Mouse (Mus musculus) lung, embryonic 15.5 days (tissue): Measurements from ENCODE around the gene Cryba1. TPM values are rescaled to one million over a fixed set of nuclear protein-coding genes. Genes with fewer than 3 reads are reported as not detected.

Experiments used
- ATAC-seq: fragments of 200-750 bp; cut with Nextera tagmentation; 2 replicates; pipeline ENCODE4 v1.8.0; 2017; ENCODE audit warnings: moderate number of reproducible peaks, borderline replicate concordance; ENCODE audit not compliant: low FRiP score, low TSS enrichment; ENCODE audit errors: extremely low read depth
- H3K27ac ChIP-seq: fragments of 300-500 bp; sonication (generic); 2 replicates; pipeline ENCODE4 v1.5.1; 2015; ENCODE audit warnings: moderate library complexity, mild to moderate bottlenecking, inconsistent platforms
- H3K27me3 ChIP-seq: fragments of 300-500 bp; sonication (generic); 2 replicates; pipeline ENCODE4 v1.6.1; 2015; ENCODE audit warnings: inconsistent platforms
- H3K36me3 ChIP-seq: fragments of 300-500 bp; sonication (generic); 2 replicates; pipeline ENCODE4 v1.6.1; 2015; ENCODE audit warnings: inconsistent platforms
- H3K4me1 ChIP-seq: fragments of 300-500 bp; sonication (generic); 2 replicates; pipeline ENCODE4 v1.6.1; 2015; ENCODE audit warnings: inconsistent platforms
- H3K4me2 ChIP-seq: fragments of 300-500 bp; sonication (generic); 2 replicates; pipeline ENCODE4 v1.6.1; 2015; ENCODE audit warnings: inconsistent platforms, mild to moderate bottlenecking, moderate library complexity
- H3K4me3 ChIP-seq: fragments of 300-500 bp; sonication (generic); 2 replicates; pipeline ENCODE4 v1.5.1; 2015; ENCODE audit warnings: mild to moderate bottlenecking, inconsistent platforms
- H3K9ac ChIP-seq: fragments of 300-500 bp; sonication (generic); 2 replicates; pipeline ENCODE4 v1.6.1; 2015; ENCODE audit warnings: inconsistent platforms
- H3K9me3 ChIP-seq: fragments of 300-500 bp; sonication (generic); 2 replicates; pipeline ENCODE4 v1.6.1; 2016; ENCODE audit warnings: inconsistent platforms
- WGBS: fragments of 180-500 bp; shearing (Covaris S2); methylation state at CpG from one replicate; pipeline ENCODE4 v1.1.7; 2015; 5-methylcytosine and 5-hydroxymethylcytosine counted together
- polyA plus RNA-seq: library from polyadenylated mRNA; unstranded; fragments of >200 nt; fragmentation: Nextera tagmentation; extraction: Ambion mirVana; gene quantifications from 2 replicates; pipeline ENCODE4 v1.2.1, GENCODE M21; 2015

Gene Cryba1
- polyA plus RNA-seq, 1 experiment from 2014 or later: not detected

- Histone ChIP-seq H3K27me3 (no peaks in the 10 kb centered on the region), H3K27ac (no peak overlapping the region), H3K4me3 (no peak overlapping the region), H3K9me3 (no peaks in the 10 kb centered on the region), H3K4me2 (no peak overlapping the region), H3K9ac (no peak overlapping the region), H3K4me1 (no peaks in the 10 kb centered on the region), H3K36me3 (peaks cover 24% of the 10 kb centered on the region)
- 61% methylated on average over 3 of the region's 3 CpGs for WGBS
- no peak for ATAC-seq
These were observed 16.0 kb downstream of the Cryba1 start for GRCm38 (mm10) chr11:77709039-77709438.

- no peaks in the 10 kb centered on the region for H3K4me1 ChIP-seq
- H3K9ac ChIP-seq: no peak overlapping the region
- peaks cover 37% of the 10 kb centered on the region for H3K36me3 ChIP-seq
- no peak overlapping the region for H3K4me3 ChIP-seq
- no peak overlapping the region for H3K4me2 ChIP-seq
- no peaks in the 10 kb centered on the region for H3K27me3 ChIP-seq
- H3K27ac ChIP-seq: no peak overlapping the region
- H3K9me3 ChIP-seq: no peaks in the 10 kb centered on the region
- ATAC-seq: no peak
- WGBS: 89% methylated on average over 3 of the region's 3 CpGs
These were observed 19.2 kb downstream of the Cryba1 start for GRCm38 (mm10) chr11:77705920-77706319.

- no peak overlapping the region for H3K9ac ChIP-seq
- no peak overlapping the region for H3K27ac ChIP-seq
- H3K4me2 ChIP-seq: no peak overlapping the region
- peaks cover 57% of the 10 kb centered on the region for H3K36me3 ChIP-seq
- H3K9me3 ChIP-seq: no peaks in the 10 kb centered on the region
- 65% methylated on average over 2 of the region's 2 CpGs for WGBS
- H3K4me1 ChIP-seq: peaks cover 9% of the 10 kb centered on the region; the same call in 1 of the 2 replicates
- no peak for ATAC-seq
- no peak overlapping the region for H3K4me3 ChIP-seq
- H3K27me3 ChIP-seq: no peaks in the 10 kb centered on the region
These were observed 27.9 kb downstream of the Cryba1 start for GRCm38 (mm10) chr11:77697232-77697631.

GRCm38 (mm10) chr11:77693026-77693425, 32.1 kb downstream of the Cryba1 start:
- H3K4me3 ChIP-seq: no peak overlapping the region
- peaks cover 17% of the 10 kb centered on the region for H3K4me1 ChIP-seq
- H3K9me3 ChIP-seq: no peaks in the 10 kb centered on the region
- no peak overlapping the region for H3K4me2 ChIP-seq
- H3K9ac ChIP-seq: no peak overlapping the region
- 98% methylated on average over 3 of the region's 3 CpGs for WGBS
- ATAC-seq: no peak
- H3K27me3 ChIP-seq: no peaks in the 10 kb centered on the region
- no peak overlapping the region for H3K27ac ChIP-seq
- H3K36me3 ChIP-seq: peaks cover 47% of the 10 kb centered on the region

- Histone ChIP-seq H3K27me3 (no peaks in the 10 kb centered on the region), H3K9ac (peak overlapping the region; percentile 91), H3K4me2 (peak overlapping the region; percentile 57), H3K4me1 (peaks cover 12% of the 10 kb centered on the region), H3K9me3 (no peaks in the 10 kb centered on the region), H3K36me3 (peaks cover 13% of the 10 kb centered on the region), H3K4me3 (peak overlapping the region; percentile 94), H3K27ac (peak overlapping the region; percentile 97)
- WGBS: 0% methylated on average over 38 of the region's 40 CpGs
- no peak for ATAC-seq
These were observed 37.4 kb downstream of the Cryba1 start for GRCm38 (mm10) chr11:77687541-77688131.

- ATAC-seq: peak; percentile 32
- under 1% methylated on average over 49 of the region's 76 CpGs for WGBS
- H3K9ac ChIP-seq: peak overlapping the region; percentile 91
These were observed 38.1 kb downstream of the Cryba1 start for GRCm38 (mm10) chr11:77686841-77687540.

GRCm38 (mm10) chr11:77686346-77686840, 38.7 kb downstream of the Cryba1 start:
- peak overlapping the region; percentile 97 for H3K27ac ChIP-seq
- peak overlapping the region; percentile 51 for H3K4me2 ChIP-seq
- H3K4me1 ChIP-seq: peaks cover 8% of the 10 kb centered on the region
- WGBS: 0% methylated on average over 25 of the region's 30 CpGs
- H3K27me3 ChIP-seq: no peaks in the 10 kb centered on the region
- H3K9ac ChIP-seq: peak overlapping the region; percentile 91
- no peaks in the 10 kb centered on the region for H3K9me3 ChIP-seq
- peaks cover under 1% of the 10 kb centered on the region for H3K36me3 ChIP-seq
- H3K4me3 ChIP-seq: peak overlapping the region; percentile 94
- ATAC-seq: peak; percentile 43

More at GRCm38 (mm10) chr11:77686841-77687540, 38.1 kb downstream of the Cryba1 start:
- Histone ChIP-seq H3K4me1 (peaks cover 8% of the 10 kb centered on the region), H3K36me3 (peaks cover 7% of the 10 kb centered on the region), H3K4me3 (peak overlapping the region; percentile 94), H3K27ac (peak overlapping the region; percentile 97), H3K9me3 (no peaks in the 10 kb centered on the region), H3K4me2 (peak overlapping the region; percentile 57), H3K27me3 (no peaks in the 10 kb centered on the region)

- Histone ChIP-seq H3K4me2 (peak within 1 kb of the TSS; percentile 51), H3K27me3 (no peaks in the 10 kb centered on the region), H3K9ac (peak within 1 kb of the TSS; percentile 91), H3K36me3 (no peaks in the 10 kb centered on the region), H3K4me1 (peaks cover 8% of the 10 kb centered on the region), H3K9me3 (no peaks in the 10 kb centered on the region), H3K27ac (peak within 1 kb of the TSS; percentile 97), H3K4me3 (peak within 1 kb of the TSS; percentile 94)
- WGBS: 1% methylated on average over 38 of the region's 38 CpGs
- peak; percentile 98 for ATAC-seq
These were observed 39.5 kb downstream of the Cryba1 start, which contains the start of gene Nufip2 for GRCm38 (mm10) chr11:77685383-77686265. TSS of gene Nufip2 (plus strand) at chr11:77686155.

- Histone ChIP-seq H3K36me3 (no peaks in the 10 kb centered on the region), H3K4me1 (peaks cover 8% of the 10 kb centered on the region), H3K9ac (no peak overlapping the region), H3K27me3 (no peaks in the 10 kb centered on the region), H3K27ac (no peak overlapping the region), H3K4me2 (no peak overlapping the region), H3K4me3 (no peak overlapping the region), H3K9me3 (no peaks in the 10 kb centered on the region)
- 59% methylated on average over 2 of the region's 2 CpGs for WGBS
- no peak for ATAC-seq
These were observed 40.2 kb downstream of the Cryba1 start for GRCm38 (mm10) chr11:77684896-77685295.

GRCm38 (mm10) chr11:77680018-77680417, 45.1 kb downstream of the Cryba1 start:
- Histone ChIP-seq H3K4me2 (no peak overlapping the region), H3K4me1 (no peaks in the 10 kb centered on the region), H3K4me3 (no peak overlapping the region), H3K36me3 (no peaks in the 10 kb centered on the region), H3K27ac (no peak overlapping the region), H3K9ac (no peak overlapping the region), H3K9me3 (no peaks in the 10 kb centered on the region), H3K27me3 (no peaks in the 10 kb centered on the region)
- no peak for ATAC-seq
- 20% methylated on average over 2 of the region's 2 CpGs for WGBS

GRCm38 (mm10) chr11:77673428-77673991, 51.6 kb downstream of the Cryba1 start:
- Histone ChIP-seq H3K4me3 (no peak overlapping the region), H3K4me1 (no peaks in the 10 kb centered on the region), H3K9me3 (no peaks in the 10 kb centered on the region), H3K9ac (no peak overlapping the region), H3K27ac (no peak overlapping the region), H3K4me2 (no peak overlapping the region), H3K36me3 (no peaks in the 10 kb centered on the region), H3K27me3 (no peaks in the 10 kb centered on the region)
- no peak for ATAC-seq
- 62% methylated on average over 4 of the region's 4 CpGs for WGBS
